Mouse (Mus musculus) megakaryocyte, embryonic 14.5 days (primary cell): ENCODE results near the gene Mtmr11. TPM values are rescaled to one million over a fixed set of nuclear protein-coding genes. Genes with fewer than 3 reads are reported as not detected.
"Not testable (repeated sequence)": the region's sequence is repeated elsewhere in the genome, so short reads cannot be mapped to it uniquely, and the experiment has no call there.

Source experiments
- H3K27me3 ChIP-seq: replicated peaks from 2 replicates; pipeline ENCODE3; 2012; ENCODE audit warnings: inconsistent platforms
- H3K36me3 ChIP-seq: replicated peaks from 2 replicates; pipeline ENCODE3; 2012; ENCODE audit warnings: low read length, inconsistent platforms, mixed read lengths
- H3K4me1 ChIP-seq: 2 replicates; pipeline ENCODE4 v1.6.1; 2012; ENCODE audit warnings: inconsistent platforms
- H3K4me3 ChIP-seq: replicated peaks from 2 replicates; pipeline ENCODE3; 2012; ENCODE audit warnings: moderate library complexity, mild to moderate bottlenecking, inconsistent platforms
- H3K9me3 ChIP-seq: 2 replicates; pipeline ENCODE4 v1.6.1; 2012; ENCODE audit warnings: inconsistent platforms
- FLI1 ChIP-seq: IDR thresholded peaks from 2 replicates; pipeline ENCODE4 v1.6.1; 2012; ENCODE audit warnings: low read length, inconsistent platforms, mixed read lengths
- GATA1 ChIP-seq: IDR thresholded peaks from 3 replicates; pipeline ENCODE4 v1.6.1; 2012; ENCODE audit warnings: mixed read lengths, low read length, inconsistent platforms, borderline replicate concordance
- polyA plus RNA-seq: library from polyadenylated mRNA; stranded (reverse); fragments of >175 nt; gene quantifications from 2 replicates; pipeline ENCODE4 v1.2.3, GENCODE M21; 2012; ENCODE audit warnings: low replicate concordance; ENCODE audit not compliant: insufficient read depth

Mtmr11 gene
- polyA plus RNA-seq, 1 experiment: 0.57 TPM

GRCm38 (mm10) chr3:96199731-96200130 is 37.9 kb downstream of the Mtmr11 start:
- TF ChIP-seq FLI1: no peak
- TF ChIP-seq GATA1: no peak
- Histone ChIP-seq H3K4me1 (peaks cover 42% of the 10 kb centered on the region), H3K36me3 (peaks cover 15% of the 10 kb centered on the region), H3K4me3 (no peak overlapping the region), H3K9me3 (peaks cover 5% of the 10 kb centered on the region; the same call in 1 of the 2 replicates), H3K27me3 (no peaks in the 10 kb centered on the region)

- Histone ChIP-seq H3K36me3 (no peaks in the 10 kb centered on the region), H3K4me1 (peaks cover 19% of the 10 kb centered on the region), H3K4me3 (no peak overlapping the region), H3K27me3 (peaks cover 1% of the 10 kb centered on the region), H3K9me3 (peaks cover 7% of the 10 kb centered on the region)
- TF ChIP-seq GATA1 (no peak), FLI1 (no peak)
Measured at GRCm38 (mm10) chr3:96207819-96208218, 46.0 kb downstream of the Mtmr11 start.

- no peak for TF ChIP-seq GATA1
- TF ChIP-seq FLI1: no peak
- Histone ChIP-seq H3K9me3 (peaks cover 7% of the 10 kb centered on the region), H3K4me1 (peaks cover 19% of the 10 kb centered on the region), H3K4me3 (no peak overlapping the region), H3K36me3 (no peaks in the 10 kb centered on the region), H3K27me3 (peaks cover 1% of the 10 kb centered on the region)
Measured at GRCm38 (mm10) chr3:96209242-96209641, 47.4 kb downstream of the Mtmr11 start.

- Histone ChIP-seq H3K9me3 (no peaks in the 10 kb centered on the region), H3K4me1 (peaks cover 42% of the 10 kb centered on the region), H3K4me3 (peak overlapping the region; percentile 92), H3K27me3 (no peaks in the 10 kb centered on the region), H3K36me3 (no peaks in the 10 kb centered on the region)
- no peak for TF ChIP-seq GATA1
Measured at GRCm38 (mm10) chr3:96219191-96219641, 57.4 kb downstream of the Mtmr11 start.

- TF ChIP-seq GATA1: no peak
- no peak for TF ChIP-seq FLI1
- no peaks in the 10 kb centered on the region for H3K27me3 ChIP-seq
- H3K4me1 ChIP-seq: peaks cover 47% of the 10 kb centered on the region
Measured at GRCm38 (mm10) chr3:96219661-96220130, 57.9 kb downstream of the Mtmr11 start, which contains the start of the genes Bola1 and Hist2h2ab. Gene Bola1 (minus strand): TSS chr3:96219709. Gene Hist2h2ab (plus strand): TSS chr3:96219865.

GRCm38 (mm10) chr3:96220131-96220764 is 58.4 kb downstream of the Mtmr11 start:
- Histone ChIP-seq H3K4me1 (peaks cover 52% of the 10 kb centered on the region), H3K4me3 (peak overlapping the region; percentile 95)

More at GRCm38 (mm10) chr3:96219661-96220130, 57.9 kb downstream of the Mtmr11 start, which contains the start of the genes Bola1 and Hist2h2ab:
- H3K36me3 ChIP-seq: no peaks in the 10 kb centered on the region
- no peaks in the 10 kb centered on the region for H3K9me3 ChIP-seq
- H3K4me3 ChIP-seq: peak within 1 kb of the TSS; percentile 95

GRCm38 (mm10) chr3:96220765-96221639 is 59.2 kb downstream of the Mtmr11 start, which contains the start of the genes Hist2h2ac and Hist2h2be:
Gene Hist2h2ac (minus strand): TSS chr3:96220880.
Gene Hist2h2be (plus strand): TSS chr3:96221119.
- no peaks in the 10 kb centered on the region for H3K9me3 ChIP-seq
- TF ChIP-seq FLI1 (no peak), GATA1 (no peak)
- H3K4me1 ChIP-seq: peaks cover 56% of the 10 kb centered on the region
- H3K27me3 ChIP-seq: no peaks in the 10 kb centered on the region
- H3K4me3 ChIP-seq: peak within 1 kb of the TSS; percentile 95
- H3K36me3 ChIP-seq: no peaks in the 10 kb centered on the region

More at GRCm38 (mm10) chr3:96220131-96220764, 58.4 kb downstream of the Mtmr11 start:
- H3K9me3 ChIP-seq, H3K27me3 ChIP-seq, H3K36me3 ChIP-seq: not testable (repeated sequence)

Other genes with a start within 250 kb of the Mtmr11 start
- gene Anp32e, start 232.8 kb upstream of the Mtmr11 start, polyA plus RNA-seq: 3.7 and 183 TPM in 2 replicates
- gene Plekho1, start 166.0 kb upstream of the Mtmr11 start, polyA plus RNA-seq: 556 and 663 TPM in 2 replicates
- gene Vps45, start 103.5 kb upstream of the Mtmr11 start, polyA plus RNA-seq: 19.1 and 19.4 TPM in 2 replicates
- gene Otud7b, start 57.5 kb upstream of the Mtmr11 start, polyA plus RNA-seq: 9.2 and 12.9 TPM in 2 replicates
- 463 and 1,018 TPM in 2 replicates for gene Sf3b4, start 10.3 kb downstream of the Mtmr11 start, polyA plus RNA-seq
- gene Sv2a, start 19.1 kb downstream of the Mtmr11 start, polyA plus RNA-seq: 1.9 and 7.6 TPM in 2 replicates
- gene Bola1, start 57.7 kb downstream of the Mtmr11 start, polyA plus RNA-seq: 29.8 and 114 TPM in 2 replicates
- not detected in 2 replicates for gene Hist2h2ab, start 57.9 kb downstream of the Mtmr11 start, polyA plus RNA-seq
- gene Hist2h2ac, start 58.9 kb downstream of the Mtmr11 start, polyA plus RNA-seq: 15.1 and 19.7 TPM in 2 replicates
- gene Hist2h2be, start 59.1 kb downstream of the Mtmr11 start, polyA plus RNA-seq: 0.10 TPM in 1 of 2 replicates, not detected in the other
- gene Hist2h3c2, start 77.1 kb downstream of the Mtmr11 start, polyA plus RNA-seq: 50.2 and 139 TPM in 2 replicates
- gene Hist2h2aa2, start 78.3 kb downstream of the Mtmr11 start, polyA plus RNA-seq: 947 and 1,036 TPM in 2 replicates
- gene Hist2h2aa1, start 83.5 kb downstream of the Mtmr11 start, polyA plus RNA-seq: 57.2 and 67.0 TPM in 2 replicates
- gene Hist2h3c1, start 84.7 kb downstream of the Mtmr11 start, polyA plus RNA-seq: not detected in 2 replicates
- 5.6 and 6.1 TPM in 2 replicates for gene Hist2h4, start 101.3 kb downstream of the Mtmr11 start, polyA plus RNA-seq
- gene Hist2h3b, start 106.7 kb downstream of the Mtmr11 start, polyA plus RNA-seq: 84.7 and 122 TPM in 2 replicates
- gene Hist2h2bb, start 107.7 kb downstream of the Mtmr11 start, polyA plus RNA-seq: 1.0 TPM in 1 of 2 replicates, not detected in the other
- 0.86 and 1.7 TPM in 2 replicates for gene Fcgr1, start 132.0 kb downstream of the Mtmr11 start, polyA plus RNA-seq